Mouse (Mus musculus): ENCODE measurements at regions not wholly inside any gene's neighbourhood (a gene's known extent, or its start where the extent isn't known, plus 50 kb on each side); places are given as distances from the start of the nearest gene placed in this dataset.

GRCm38 (mm10) chr16:62208191-62208590 is 578.4 kb downstream of the Nsun3 start:
- DNase-seq (ENCODE audit: low spot score), result peak; percentile 63

- no peak for DNase-seq (ENCODE audit: low spot score)
Observed at GRCm38 (mm10) chr16:62182988-62183387, 603.6 kb downstream of the Nsun3 start.
